Mouse (Mus musculus): ENCODE data around the gene Arsa.

DNA sequence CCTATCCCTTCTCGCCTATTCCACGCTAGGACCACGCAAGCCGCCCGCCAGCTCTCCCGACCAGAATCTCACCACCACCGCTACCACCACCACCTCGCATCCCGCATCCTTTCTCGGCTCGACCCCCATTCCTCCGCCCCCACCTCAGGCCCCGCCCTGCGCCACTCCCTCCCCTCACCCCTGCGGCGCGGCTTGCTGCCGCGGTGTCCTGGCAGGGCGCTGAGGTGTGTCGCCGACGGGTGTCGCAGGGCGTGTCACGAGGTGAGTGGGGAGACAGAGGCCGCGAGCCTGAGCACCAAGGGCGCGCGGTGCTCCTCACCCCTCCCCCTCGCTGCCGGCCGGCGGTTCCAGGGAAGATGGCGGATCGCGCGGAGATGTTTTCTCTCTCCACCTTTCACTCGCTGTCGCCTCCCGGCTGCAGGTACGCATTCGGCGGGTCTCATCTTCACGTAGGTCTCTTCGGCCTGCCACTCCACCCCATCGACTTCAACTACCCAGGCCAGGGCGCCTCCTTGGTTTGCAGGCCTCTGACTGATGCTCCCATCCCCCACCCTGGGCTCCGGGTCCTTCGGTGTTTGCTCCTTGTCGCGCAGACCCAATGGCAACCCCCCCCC, 23.3 kb downstream of the Arsa start, which contains the start of gene Mapk8ip2:
- TF ChIP-seq CTCF (conservative IDR thresholded peaks at IDR 0.05; ENCODE audit: low read length) (no peak), NANOG (IDR thresholded peaks at IDR 0.05; ENCODE audit: borderline replicate concordance, low read length) (no peak), POU5F1 (IDR thresholded peaks at IDR 0.05; ENCODE audit: borderline replicate concordance, low read length) (no peak)

All from E14TG2a.4 (cell line).